In genomic region chr2:143914221-143914620, GRCm38 (mm10) we compare ENCODE assay signal across 8 mouse cellular contexts. TPM values are rescaled to one million over a fixed set of nuclear protein-coding genes. Genes with fewer than 3 reads are reported as not detected.
A peak's percentile ranks its signal among the peaks of the same experiment; 100 is the strongest.
DNase-seq lines count a peak whose midpoint lies in the region; ATAC-seq and TF ChIP-seq lines count a peak whose summit lies in the region.

No protein-coding gene starts in this region.

- DNase-seq in lung, adult 2 months: no peak
- DNase-seq in lung, postnatal 10 days: no peak
- no peak for DNase-seq in limb, embryonic 10.5 days (ENCODE audit: low spot score)
- DNase-seq in thymus, postnatal 10 days (ENCODE audit: low spot score in 2 of 2): no peak
- DNase-seq in right cerebral cortex, postnatal 4 days: no peak

- WGBS in lung, adult 2 months: 13% methylated on average over 10 of the region's 10 CpGs
- 5% methylated on average over 10 of the region's 10 CpGs for WGBS in embryonic facial prominence, embryonic 15.5 days
- WGBS in limb, embryonic 10.5 days: 7% methylated on average over 10 of the region's 10 CpGs
- WGBS in neural tube, embryonic 15.5 days: 5% methylated on average over 10 of the region's 10 CpGs

- no peaks in the 10 kb centered on the region for H3K36me3 ChIP-seq in embryonic facial prominence, embryonic 15.5 days
- H3K36me3 ChIP-seq in limb, embryonic 10.5 days: no peaks in the 10 kb centered on the region
- H3K36me3 ChIP-seq in neural tube, embryonic 15.5 days: no peaks in the 10 kb centered on the region

- peak overlapping the region; percentile 61 for H3K4me2 ChIP-seq in embryonic facial prominence, embryonic 15.5 days (replicated peaks)
- peak overlapping the region; percentile 80 for H3K4me2 ChIP-seq in neural tube, embryonic 15.5 days

- H3K9me3 ChIP-seq in embryonic facial prominence, embryonic 15.5 days (replicated peaks): no peaks in the 10 kb centered on the region
- no peaks in the 10 kb centered on the region for H3K9me3 ChIP-seq in limb, embryonic 10.5 days (replicated peaks)
- H3K9me3 ChIP-seq in neural tube, embryonic 15.5 days (replicated peaks): no peaks in the 10 kb centered on the region

- no peak for ATAC-seq in embryonic facial prominence, embryonic 15.5 days (ENCODE audit: insufficient number of reproducible peaks, low FRiP score, low TSS enrichment, low read depth)
- ATAC-seq in neural tube, embryonic 15.5 days (ENCODE audit: low FRiP score): no peak
- ATAC-seq in megakaryocyte-erythroid progenitor cell, adult 5-6 weeks (replicated peaks; ENCODE audit: low FRiP score, low TSS enrichment, poor library complexity, severe bottlenecking): no peak

- TF ChIP-seq CTCF in lung, adult 2 months (IDR thresholded peaks at IDR 0.05; ENCODE audit: insufficient read depth, low read length): no peak

- H3K27me3 ChIP-seq in embryonic facial prominence, embryonic 15.5 days: no peaks in the 10 kb centered on the region
- H3K27me3 ChIP-seq in limb, embryonic 10.5 days (ENCODE audit: low read depth, poor library complexity, severe bottlenecking): no peaks in the 10 kb centered on the region
- no peaks in the 10 kb centered on the region for H3K27me3 ChIP-seq in neural tube, embryonic 15.5 days (replicated peaks)

- peaks cover 7% of the 10 kb centered on the region for H3K4me1 ChIP-seq in lung, adult 2 months (ENCODE audit: control insufficient read depth, insufficient read depth, low read length)
- peaks cover 21% of the 10 kb centered on the region for H3K4me1 ChIP-seq in embryonic facial prominence, embryonic 15.5 days
- peaks cover 31% of the 10 kb centered on the region for H3K4me1 ChIP-seq in limb, embryonic 10.5 days
- H3K4me1 ChIP-seq in neural tube, embryonic 15.5 days: peaks cover 34% of the 10 kb centered on the region

- TF ChIP-seq POLR2A in lung, adult 2 months (IDR thresholded peaks at IDR 0.05; ENCODE audit: borderline replicate concordance, extremely low read depth, low read depth, low read length): no peak

- peak overlapping the region; percentile 96 for H3K4me3 ChIP-seq in lung, adult 2 months (replicated peaks; ENCODE audit: extremely low read depth, low read depth, low read length)
- peak overlapping the region; percentile 91 for H3K4me3 ChIP-seq in embryonic facial prominence, embryonic 15.5 days (replicated peaks)
- peak overlapping the region; percentile 73 for H3K4me3 ChIP-seq in limb, embryonic 10.5 days
- H3K4me3 ChIP-seq in neural tube, embryonic 15.5 days (replicated peaks): peak overlapping the region; percentile 86

- H3K27ac ChIP-seq in embryonic facial prominence, embryonic 15.5 days (replicated peaks): peak overlapping the region; percentile 99
- H3K27ac ChIP-seq in limb, embryonic 10.5 days: peak overlapping the region; percentile 98
- H3K27ac ChIP-seq in neural tube, embryonic 15.5 days (replicated peaks): peak overlapping the region; percentile 93

- H3K9ac ChIP-seq in embryonic facial prominence, embryonic 15.5 days: peak overlapping the region; percentile 84
- peak overlapping the region; percentile 92 for H3K9ac ChIP-seq in neural tube, embryonic 15.5 days (replicated peaks)

RNA-seq across cellular contexts. Expression of gene Dstn, which starts 0.9 kb away (rescaled TPM):
- polyA plus RNA-seq in lung, adult 2 months (2012; rRNA removed): 46.2 and 80.1 TPM in 2 replicates
- 403 and 440 TPM in 2 replicates for polyA plus RNA-seq in embryonic facial prominence, embryonic 15.5 days (2015; fragmentation: Nextera tagmentation; extraction: Ambion mirVana)
- polyA plus RNA-seq in limb, embryonic 10.5 days (2016; fragmentation: Nextera tagmentation; extraction: Ambion mirVana): 289 and 311 TPM in 2 replicates
- 415 and 417 TPM in 2 replicates for polyA plus RNA-seq in neural tube, embryonic 15.5 days (2015; fragmentation: Nextera tagmentation; extraction: Ambion mirVana)
- total RNA-seq in megakaryocyte-erythroid progenitor cell, adult 5-6 weeks (2014; fragmentation: Nextera tagmentation): 57.0 and 76.7 TPM in 2 replicates
- 102 and 166 TPM in 2 replicates for total RNA-seq in megakaryocyte-erythroid progenitor cell, adult 5-6 weeks (2017)

RNA-seq across cellular contexts. Expression of gene Bfsp1, which starts 51.2 kb away (rescaled TPM):
- polyA plus RNA-seq in lung, adult 2 months (2012; rRNA removed): 1.3 and 1.5 TPM in 2 replicates
- polyA plus RNA-seq in embryonic facial prominence, embryonic 15.5 days (2015; fragmentation: Nextera tagmentation; extraction: Ambion mirVana): 3.0 and 3.6 TPM in 2 replicates
- polyA plus RNA-seq in limb, embryonic 10.5 days (2016; fragmentation: Nextera tagmentation; extraction: Ambion mirVana): 0.95 and 1.1 TPM in 2 replicates
- 1.4 and 1.9 TPM in 2 replicates for polyA plus RNA-seq in neural tube, embryonic 15.5 days (2015; fragmentation: Nextera tagmentation; extraction: Ambion mirVana)
- total RNA-seq in megakaryocyte-erythroid progenitor cell, adult 5-6 weeks (2014; fragmentation: Nextera tagmentation): not detected in 2 replicates
- total RNA-seq in megakaryocyte-erythroid progenitor cell, adult 5-6 weeks (2017): not detected in 2 replicates
